Mouse (Mus musculus): ENCODE results near the gene Invs.

GRCm38 (mm10) chr4:48332453-48333051, 53.0 kb downstream of the Invs start:
- TF ChIP-seq CTCF (IDR thresholded peaks at IDR 0.05; ENCODE audit: insufficient read depth, low read depth, low read length) (no peak), POLR2A (IDR thresholded peaks at IDR 0.05; ENCODE audit: insufficient read depth, low read depth, low read length) (no peak)
